Mouse (Mus musculus) forebrain, embryonic 14.5 days (tissue): ENCODE results near the gene Fcho1. TPM values are rescaled to one million over a fixed set of nuclear protein-coding genes. Genes with fewer than 3 reads are reported as not detected.
"Not testable (repeated sequence)": the region's sequence is repeated elsewhere in the genome, so short reads cannot be mapped to it uniquely, and the experiment has no call there.

Experiments
- ATAC-seq: fragments of 200-750 bp; cut with Nextera tagmentation; 2 replicates; pipeline ENCODE4 v1.8.0; 2017; ENCODE audit warnings: mild to moderate bottlenecking, moderate library complexity
- DNase-seq: peaks from one replicate; pipeline ENCODE4 v3.0.0-alpha.2; 2015; ENCODE audit warnings: low spot score
- H3K27ac ChIP-seq: fragments of 300-500 bp; sonication (generic); 2 replicates; pipeline ENCODE4 v1.5.1; 2014; ENCODE audit warnings: low read depth, mild to moderate bottlenecking, control low read depth, low read length, moderate library complexity
- H3K27me3 ChIP-seq: fragments of 300-500 bp; sonication (generic); replicated peaks from 2 replicates; pipeline ENCODE4 v1.6.1; 2014; ENCODE audit warnings: low read length, control low read depth, mixed read lengths; ENCODE audit not compliant: control insufficient read depth, insufficient read depth
- H3K36me3 ChIP-seq: fragments of 300-500 bp; sonication (generic); 2 replicates; pipeline ENCODE4 v1.6.1; 2014; ENCODE audit warnings: low read length, control low read depth; ENCODE audit not compliant: control insufficient read depth, insufficient read depth
- H3K4me1 ChIP-seq: fragments of 300-500 bp; sonication (generic); 2 replicates; pipeline ENCODE4 v1.6.1; 2014; ENCODE audit warnings: antibody characterized with exemption, low read length, control low read depth; ENCODE audit not compliant: control insufficient read depth, insufficient read depth
- H3K4me2 ChIP-seq: fragments of 300-500 bp; sonication (generic); 2 replicates; pipeline ENCODE4 v1.6.1; 2014; ENCODE audit warnings: mild to moderate bottlenecking, control low read depth, low read length
- H3K4me3 ChIP-seq: fragments of 300-500 bp; sonication (generic); 2 replicates; pipeline ENCODE4 v1.5.1; 2014; ENCODE audit warnings: low read depth, low read length, control low read depth
- H3K9ac ChIP-seq: fragments of 300-500 bp; sonication (generic); 2 replicates; pipeline ENCODE4 v1.6.1; 2014; ENCODE audit warnings: mild to moderate bottlenecking, low read length, control low read depth, moderate library complexity
- H3K9me3 ChIP-seq: fragments of 300-500 bp; sonication (generic); replicated peaks from 2 replicates; pipeline ENCODE4 v1.6.1; 2016; ENCODE audit warnings: low read length, control low read depth, mixed read lengths; ENCODE audit not compliant: control insufficient read depth
- WGBS: fragments of 180-500 bp; shearing (Covaris S2); extraction: QIAGEN DNeasy Blood & Tissue Kit; methylation state at CpG from one replicate; pipeline ENCODE4 v1.1.7; 2014; 5-methylcytosine and 5-hydroxymethylcytosine counted together
- polyA plus RNA-seq: library from polyadenylated mRNA; unstranded; fragments of >200 nt; fragmentation: Nextera tagmentation; extraction: Ambion mirVana; gene quantifications from 2 replicates; pipeline ENCODE4 v1.2.1, GENCODE M21; 2014

Fcho1 gene
- polyA plus RNA-seq, 1 experiment from 2014 or later = 38.6 TPM

GRCm38 (mm10) chr8:71709800-71710446, 15.6 kb downstream of the Fcho1 start:
- DNase-seq (peak; percentile 81), ATAC-seq (peak; percentile 80)
- peak overlapping the region; percentile 31; the same call in 1 of the 2 replicates for H3K4me2 ChIP-seq
- no peaks in the 10 kb centered on the region for H3K9me3 ChIP-seq
- WGBS = 18% methylated on average over 25 of the region's 25 CpGs
- H3K27ac ChIP-seq = no peak overlapping the region
- 0 out of 2 replicates have a peak, but pooled peaks cover 4% of the 10 kb centered on the region for H3K27me3 ChIP-seq
- no peak overlapping the region for H3K4me3 ChIP-seq
- no peaks in the 10 kb centered on the region for H3K4me1 ChIP-seq
- H3K9ac ChIP-seq = no peak overlapping the region
- H3K36me3 ChIP-seq = peaks cover 34% of the 10 kb centered on the region

DNA sequence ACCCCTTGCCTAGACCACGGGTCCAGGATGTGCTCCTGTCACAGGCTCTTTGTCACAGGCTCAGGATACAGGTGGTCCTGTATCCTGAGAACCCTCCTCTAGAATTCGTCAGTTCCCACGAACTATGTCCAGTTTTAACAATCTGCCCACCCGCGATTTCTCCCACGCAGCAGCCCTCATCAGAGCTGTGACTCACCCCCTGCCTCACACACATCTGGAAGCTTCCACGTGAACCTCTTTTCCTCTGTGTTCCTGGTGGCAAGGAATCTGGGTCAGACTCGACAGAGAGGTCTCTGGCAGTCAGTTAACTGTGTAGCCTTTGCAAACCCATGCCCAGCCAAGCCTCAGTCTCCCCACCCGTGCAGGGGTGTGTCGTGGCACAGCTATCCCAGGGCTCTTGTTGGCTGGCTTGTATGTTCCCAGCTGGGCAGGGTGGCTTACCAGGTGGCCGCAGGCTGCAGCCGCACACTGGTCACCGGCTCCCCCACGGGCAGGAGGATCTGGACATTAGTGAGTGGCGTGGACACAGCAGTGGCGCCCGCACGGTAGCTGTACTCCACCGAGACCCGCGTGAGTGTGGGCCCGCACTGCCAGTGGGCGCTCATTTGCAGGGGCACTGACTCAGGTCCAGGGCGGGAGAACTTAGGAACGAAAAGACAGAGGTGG, 16.2 kb downstream of the Fcho1 start:
- Histone ChIP-seq H3K4me3 (no peak overlapping the region), H3K27me3 (0 out of 2 replicates have a peak, but pooled peaks cover 4% of the 10 kb centered on the region), H3K27ac (no peak overlapping the region), H3K36me3 (peaks cover 27% of the 10 kb centered on the region), H3K9me3 (no peaks in the 10 kb centered on the region), H3K4me2 (peak overlapping the region; percentile 31; the same call in 1 of the 2 replicates), H3K4me1 (no peaks in the 10 kb centered on the region), H3K9ac (no peak overlapping the region)
- ATAC-seq (peak; percentile 11), DNase-seq (no peak)
- 45% methylated on average over 25 of the region's 25 CpGs for WGBS

DNA sequence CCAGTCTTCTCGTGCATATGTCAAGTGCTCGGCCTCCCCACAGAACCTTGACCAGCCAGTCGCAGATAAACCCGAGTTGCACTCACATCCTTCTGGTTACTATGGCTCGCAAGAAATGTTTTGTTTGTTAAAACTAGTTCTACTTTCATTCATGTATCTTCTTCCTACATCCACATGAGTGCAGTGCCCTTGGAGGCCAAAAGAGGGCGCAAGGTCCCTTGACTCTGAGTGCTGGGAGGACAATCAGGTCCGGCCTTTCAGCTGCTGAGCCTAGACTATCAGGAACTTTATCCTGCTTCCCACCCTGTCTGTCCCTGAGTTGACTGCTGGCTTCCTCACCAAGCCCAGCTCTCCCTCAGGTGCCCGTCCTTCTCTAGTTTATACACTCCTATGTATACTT, 17.6 kb downstream of the Fcho1 start:
- H3K9me3 ChIP-seq = no peaks in the 10 kb centered on the region
- no peak overlapping the region for H3K4me2 ChIP-seq
- no peak overlapping the region for H3K9ac ChIP-seq
- no peak overlapping the region for H3K4me3 ChIP-seq
- 0 out of 2 replicates have a peak, but pooled peaks cover 7% of the 10 kb centered on the region for H3K27me3 ChIP-seq
- H3K36me3 ChIP-seq = peaks cover 17% of the 10 kb centered on the region
- WGBS = 35% methylated on average over 8 of the region's 8 CpGs
- DNase-seq (peak; percentile 64), ATAC-seq (no peak)
- H3K27ac ChIP-seq = no peak overlapping the region
- H3K4me1 ChIP-seq = no peaks in the 10 kb centered on the region

- not testable (repeated sequence) for H3K36me3 ChIP-seq, H3K4me2 ChIP-seq, ATAC-seq, H3K9me3 ChIP-seq, H3K4me3 ChIP-seq, H3K27ac ChIP-seq, H3K9ac ChIP-seq, H3K4me1 ChIP-seq, DNase-seq
- H3K27me3 ChIP-seq = peaks cover 33% of the 10 kb centered on the region
Observed at GRCm38 (mm10) chr8:71703400-71703799, 22.1 kb downstream of the Fcho1 start.

DNA sequence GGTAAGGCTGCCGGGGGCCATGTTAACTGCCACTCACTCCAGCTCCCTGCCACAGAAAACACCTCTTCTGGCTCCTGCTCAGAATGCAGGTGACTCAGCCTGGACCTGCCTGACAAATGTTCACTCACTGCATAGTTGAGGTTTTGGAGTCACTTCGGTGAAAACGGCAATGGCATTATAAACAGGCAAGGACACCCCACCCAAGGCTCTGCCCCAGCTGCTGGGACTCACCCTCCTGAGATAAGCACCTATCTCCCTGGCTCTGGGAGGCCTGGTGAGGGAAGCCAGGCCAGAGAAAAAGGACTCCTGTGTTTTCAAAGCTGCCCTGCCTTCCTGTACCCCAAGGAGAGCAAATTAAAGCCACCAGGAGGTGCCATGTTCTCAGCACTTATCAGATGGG, 22.6 kb downstream of the Fcho1 start:
- 93% methylated on average over 3 of the region's 3 CpGs for WGBS
- Histone ChIP-seq H3K36me3 (no peaks in the 10 kb centered on the region), H3K4me3 (no peak overlapping the region), H3K4me2 (no peak overlapping the region), H3K4me1 (no peaks in the 10 kb centered on the region), H3K9me3 (no peaks in the 10 kb centered on the region), H3K9ac (no peak overlapping the region), H3K27ac (no peak overlapping the region), H3K27me3 (peaks cover 32% of the 10 kb centered on the region)
- DNase-seq (no peak), ATAC-seq (no peak)

DNA sequence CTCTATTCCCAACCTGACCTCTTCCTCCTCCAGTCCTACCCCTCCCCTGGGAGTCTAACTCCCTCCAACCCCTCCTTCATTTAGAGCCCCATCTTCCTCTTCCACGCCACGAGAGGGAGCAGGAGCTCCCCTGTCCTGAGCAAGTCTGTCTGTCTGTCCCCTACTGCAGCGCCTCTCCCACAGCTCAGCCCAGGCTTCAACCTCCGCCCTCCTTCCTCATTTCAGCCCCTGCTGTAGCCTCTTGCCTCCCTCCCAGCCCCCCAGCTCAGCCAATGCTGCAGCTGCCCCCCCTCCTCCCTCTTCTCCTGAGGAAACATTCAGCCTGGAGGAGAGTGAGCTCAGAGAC, 23.5 kb downstream of the Fcho1 start:
- Histone ChIP-seq H3K4me3 (no peak overlapping the region), H3K27me3 (peaks cover 32% of the 10 kb centered on the region), H3K4me2 (no peak overlapping the region), H3K9ac (no peak overlapping the region), H3K9me3 (no peaks in the 10 kb centered on the region), H3K4me1 (no peaks in the 10 kb centered on the region), H3K27ac (no peak overlapping the region), H3K36me3 (no peaks in the 10 kb centered on the region)
- no peak for ATAC-seq
- no peak for DNase-seq
- 35% methylated on average over 4 of the region's 4 CpGs for WGBS

DNA sequence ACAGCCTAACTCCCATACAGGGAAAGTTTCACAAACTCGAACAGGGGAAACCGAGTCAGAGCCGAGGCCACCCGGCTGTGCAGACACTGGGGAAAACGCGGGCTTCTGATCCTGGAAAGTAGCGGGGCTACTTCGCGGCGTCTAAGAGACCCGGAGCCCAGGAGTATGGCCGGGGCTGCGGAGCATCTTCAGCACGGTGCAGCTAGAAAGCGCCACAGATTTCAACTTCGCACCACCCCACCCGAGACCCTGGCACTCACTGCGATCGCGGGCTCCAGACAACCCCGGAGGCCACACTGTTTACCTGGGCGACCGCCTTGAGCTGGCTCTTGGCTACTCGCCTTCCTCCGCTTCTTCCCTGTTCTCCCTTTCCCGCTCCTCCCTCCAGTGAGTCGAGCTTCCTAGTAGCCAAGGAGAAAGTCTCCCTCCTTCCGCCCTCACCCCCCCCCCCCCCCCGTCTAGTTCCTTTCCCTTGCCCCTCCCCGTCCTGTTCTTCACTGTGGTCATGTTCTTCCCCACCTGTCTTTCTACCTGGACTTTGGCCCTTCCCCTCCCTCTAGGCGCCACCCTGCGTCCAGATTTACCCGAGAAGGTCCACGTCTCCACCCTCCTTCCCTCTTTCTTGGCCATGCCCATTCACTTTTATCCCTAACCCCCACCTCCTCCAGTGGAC, 24.0 kb downstream of the Fcho1 start, which contains the start of gene B3gnt3:
Gene B3gnt3, minus strand, starts transcription at position 376 of the 673 bp plus-strand sequence.
- Histone ChIP-seq H3K4me1 (no peaks in the 10 kb centered on the region), H3K4me3 (no peak within 1 kb of the TSS), H3K36me3 (no peaks in the 10 kb centered on the region), H3K9me3 (no peaks in the 10 kb centered on the region), H3K27me3 (peaks cover 32% of the 10 kb centered on the region), H3K9ac (no peak within 1 kb of the TSS), H3K27ac (no peak within 1 kb of the TSS), H3K4me2 (peak within 1 kb of the TSS; percentile 7; the same call in 1 of the 2 replicates)
- DNase-seq (no peak), ATAC-seq (no peak)
- 19% methylated on average over 31 of the region's 34 CpGs for WGBS

- no peak for DNase-seq
- H3K27me3 ChIP-seq = peaks cover 32% of the 10 kb centered on the region
- 14% methylated on average over 29 of the region's 29 CpGs for WGBS
Observed at GRCm38 (mm10) chr8:71700493-71701269, 24.8 kb downstream of the Fcho1 start.

More at GRCm38 (mm10) chr8:71700493-71701269, 24.8 kb downstream of the Fcho1 start:
- Histone ChIP-seq H3K9me3 (no peaks in the 10 kb centered on the region), H3K27ac (no peak overlapping the region), H3K4me1 (no peaks in the 10 kb centered on the region), H3K4me3 (no peak overlapping the region), H3K9ac (no peak overlapping the region), H3K36me3 (no peaks in the 10 kb centered on the region), H3K4me2 (peak overlapping the region; percentile 7; the same call in 1 of the 2 replicates)
- no peak for ATAC-seq
